Comparison of ENCODE assay signal across 10 mouse cellular contexts in genomic region chr7:7295595-7295994, GRCm38 (mm10). TPM values are rescaled to one million over a fixed set of nuclear protein-coding genes. Genes with fewer than 3 reads are reported as not detected.
A peak's percentile ranks its signal among the peaks of the same experiment; 100 is the strongest.
DNase-seq lines count a peak whose midpoint lies in the region; ATAC-seq and TF ChIP-seq lines count a peak whose summit lies in the region.
"Had no signal": no experiment of that assay in that cellular context is flagged by ENCODE, and none has a peak within 500 bp of the region (broad histone marks: within the 10 kb centered on the region; RNA-seq: fewer than 3 reads in every experiment).

No protein-coding gene starts in this region.

- ATAC-seq in heart, postnatal 0 days (ENCODE audit: insufficient read depth, low read depth): no peak
- no peak for ATAC-seq in heart, embryonic 11.5 days (replicated peaks; ENCODE audit: insufficient number of reproducible peaks, low FRiP score, low TSS enrichment)
- no peak for ATAC-seq in erythroid progenitor cell, adult 5-6 weeks (replicated peaks; ENCODE audit: low FRiP score, poor library complexity, severe bottlenecking)

- H3K9me3 ChIP-seq in heart, postnatal 0 days (replicated peaks; ENCODE audit: control insufficient read depth, low read length): no peaks in the 10 kb centered on the region
- no peaks in the 10 kb centered on the region for H3K9me3 ChIP-seq in heart, embryonic 11.5 days (replicated peaks; ENCODE audit: control insufficient read depth, low read length)
- H3K9me3 ChIP-seq in CH12.LX (replicated peaks; ENCODE audit: low read length): no peaks in the 10 kb centered on the region
- H3K9me3 ChIP-seq: embryonic facial prominence, embryonic 13.5 days; liver, embryonic 15.5 days had no signal

- H3K4me2 ChIP-seq in heart, postnatal 0 days (ENCODE audit: low read depth, low read length): no peak overlapping the region
- H3K4me2 ChIP-seq in heart, embryonic 11.5 days: no peak overlapping the region
- no peak overlapping the region for H3K4me2 ChIP-seq in CH12.LX (ENCODE audit: insufficient read depth, low read depth, poor library complexity, severe bottlenecking)
- H3K4me2 ChIP-seq: embryonic facial prominence, embryonic 13.5 days; liver, embryonic 15.5 days had no signal

- no peaks in the 10 kb centered on the region for H3K4me1 ChIP-seq in heart, postnatal 0 days (ENCODE audit: control insufficient read depth, insufficient read depth)
- H3K4me1 ChIP-seq in heart, embryonic 11.5 days (ENCODE audit: control insufficient read depth, insufficient read depth, low read length): no peaks in the 10 kb centered on the region
- H3K4me1 ChIP-seq in CH12.LX (ENCODE audit: control insufficient read depth in 1 of 2, insufficient read depth in 2 of 2): peaks cover 3 to 11% of the 10 kb centered on the region in 2 experiments; a peak in 3 of 4 replicates
- H3K4me1 ChIP-seq in embryonic fibroblast, embryonic 13.5 days (ENCODE audit: control insufficient read depth, insufficient read depth, low read length): no peaks in the 10 kb centered on the region

- no peak overlapping the region for H3K27ac ChIP-seq in heart, postnatal 0 days (ENCODE audit: low read depth)
- no peak overlapping the region for H3K27ac ChIP-seq in heart, embryonic 11.5 days (ENCODE audit: low read depth, low read length)
- no peak overlapping the region for H3K27ac ChIP-seq in CH12.LX (ENCODE audit: insufficient read depth, low read depth)
- no peak overlapping the region for H3K27ac ChIP-seq in embryonic fibroblast, embryonic 13.5 days (ENCODE audit: insufficient read depth, low read length)
- H3K27ac ChIP-seq: embryonic facial prominence, embryonic 13.5 days; liver, embryonic 15.5 days had no signal

- in situ Hi-C loops in CH12.LX (cut with MboI; ENCODE audit: low pct_ligation_motif_present, low pct_unique_long_range_greater_than_20kb, low sequenced_read_pairs): loop anchor here (10.0 to 25.0 kb wide), 3 partner anchors 91 to 908 kb away; partner anchors contain the start of genes Smim17, Zfp28 and Zfp772

- TF ChIP-seq EP300 in heart, postnatal 0 days (IDR thresholded peaks at IDR 0.05; ENCODE audit: low read depth): no peak
- no peak for TF ChIP-seq EP300 in CH12.LX (IDR thresholded peaks at IDR 0.05; ENCODE audit: low read length)

- H3K27me3 ChIP-seq in heart, postnatal 0 days (ENCODE audit: control insufficient read depth, insufficient read depth, low read length): no peaks in the 10 kb centered on the region
- no peaks in the 10 kb centered on the region for H3K27me3 ChIP-seq in heart, embryonic 11.5 days (ENCODE audit: control insufficient read depth, insufficient read depth, low read length)
- H3K27me3 ChIP-seq in CH12.LX (replicated peaks): peaks cover under 1% of the 10 kb centered on the region
- H3K27me3 ChIP-seq: embryonic facial prominence, embryonic 13.5 days had no signal

- H3K79me2 ChIP-seq in CH12.LX (replicated peaks; ENCODE audit: control insufficient read depth, extremely low read depth, insufficient read depth, poor library complexity, severe bottlenecking): no peaks in the 10 kb centered on the region

- no peak overlapping the region for H3K4me3 ChIP-seq in heart, postnatal 0 days (ENCODE audit: low read depth, low read length)
- H3K4me3 ChIP-seq in heart, embryonic 11.5 days (ENCODE audit: low read depth, low read length): no peak overlapping the region
- no peak overlapping the region for H3K4me3 ChIP-seq in CH12.LX (replicated peaks in 1 of 3; ENCODE audit: low read depth in 2 of 3, low read length in 2 of 3, poor library complexity in 1 of 3)
- H3K4me3 ChIP-seq in embryonic fibroblast, embryonic 13.5 days (ENCODE audit: insufficient read depth, low read length): no peak overlapping the region
- H3K4me3 ChIP-seq: embryonic facial prominence, embryonic 13.5 days; liver, embryonic 15.5 days had no signal

- peak; percentile 83 for TF ChIP-seq RAD21 in CH12.LX (IDR thresholded peaks at IDR 0.05; ENCODE audit: low read depth, low read length)

- no peak for DNase-seq in heart, postnatal 0 days (ENCODE audit: low spot score)
- peak; percentile 68 for DNase-seq in CH12.LX (ENCODE audit: extremely low read depth)
- peak; percentile 54 for DNase-seq in adrenal gland, postnatal 10 days
- peak; percentile 60 to 79 for DNase-seq in layer of hippocampus, postnatal 14 days (ENCODE audit: low spot score in 2 of 2)
- peak; percentile 58 for DNase-seq in right cerebral cortex, adult 18-20 months

- peak; percentile 54 for TF ChIP-seq CTCF in heart, postnatal 0 days (IDR thresholded peaks at IDR 0.05; ENCODE audit: low read depth)
- peak; percentile 21 to 81; a peak in 3 of 4 replicates for TF ChIP-seq CTCF in CH12.LX (conservative IDR thresholded peaks at IDR 0.05 in 1 of 2, IDR thresholded peaks at IDR 0.05 in 1 of 2; ENCODE audit: low read depth in 2 of 2, low read length in 2 of 2)
- TF ChIP-seq CTCF in embryonic fibroblast, embryonic 13.5 days (IDR thresholded peaks at IDR 0.05; ENCODE audit: borderline replicate concordance, insufficient read depth, low read length): peak; percentile 47; the same call in 1 of the 2 replicates

- dilution Hi-C loops in CH12.LX (cut with MboI; ENCODE audit: extremely low pct_ligation_motif_present, extremely low pct_unique_long_range_greater_than_20kb, low sequenced_read_pairs): no loop called here

- no peak overlapping the region for H3K9ac ChIP-seq in heart, postnatal 0 days (replicated peaks; ENCODE audit: low read depth, low read length)
- H3K9ac ChIP-seq in heart, embryonic 11.5 days (ENCODE audit: low read depth, low read length): no peak overlapping the region
- no peak overlapping the region for H3K9ac ChIP-seq in CH12.LX (ENCODE audit: insufficient read depth, low read depth)
- H3K9ac ChIP-seq: embryonic facial prominence, embryonic 13.5 days; liver, embryonic 15.5 days had no signal

- H3K36me3 ChIP-seq in heart, postnatal 0 days (replicated peaks; ENCODE audit: control insufficient read depth, insufficient read depth, low read length): peaks cover 49% of the 10 kb centered on the region
- H3K36me3 ChIP-seq in heart, embryonic 11.5 days (ENCODE audit: control insufficient read depth, insufficient read depth, low read length): peaks cover 14% of the 10 kb centered on the region
- H3K36me3 ChIP-seq in CH12.LX (replicated peaks in 1 of 2; ENCODE audit: control insufficient read depth in 1 of 2, insufficient read depth in 1 of 2, low read length in 1 of 2): peaks cover 20 to 41% of the 10 kb centered on the region in 2 experiments

- no peak for TF ChIP-seq POLR2A in CH12.LX (IDR thresholded peaks at IDR 0.05; ENCODE audit: low read depth, low read length)
- no peak for TF ChIP-seq POLR2A in embryonic fibroblast, embryonic 13.5 days (IDR thresholded peaks at IDR 0.05; ENCODE audit: low read depth, low read length)

- WGBS in heart, postnatal 0 days: 78% methylated on average over 16 of the region's 16 CpGs
- WGBS in heart, embryonic 11.5 days (ENCODE audit: insufficient replicate concordance): 80% methylated on average over 16 of the region's 16 CpGs

RNA-seq across cellular contexts. Expression of gene Clcn4, which starts 5.1 kb away (rescaled TPM):
- total RNA-seq in heart, postnatal 0 days (2014; rRNA removed; ENCODE audit: low replicate concordance): 43.2 and 57.6 TPM in 2 replicates
- 50.9 and 53.9 TPM in 2 replicates for polyA plus RNA-seq in heart, postnatal 0 days (2015; fragmentation: Nextera tagmentation; extraction: Ambion mirVana)
- 35.7 and 44.3 TPM in 2 replicates for polyA plus RNA-seq in heart, embryonic 11.5 days (2014; fragmentation: Nextera tagmentation; extraction: Ambion mirVana)
- total RNA-seq in CH12.LX (2012; rRNA removed) (12.1 and 13.2 TPM in 2 replicates), CH12.LX (2014; rRNA removed) (14.4 and 14.5 TPM in 2 replicates)
- 10.6 and 10.7 TPM in 2 replicates for polyA plus RNA-seq in CH12.LX (2012; ENCODE audit: insufficient read length, low read depth)
- 10 to 100 TPM; 40.3 to 45.7 TPM for total RNA-seq in adrenal gland, postnatal 10 days (2021)
- polyA plus RNA-seq in embryonic fibroblast, embryonic 13.5 days (2011; ENCODE audit: insufficient read length, low read depth, missing spikeins): 40.2 and 45.4 TPM in 2 replicates
- 100 to 1,000 TPM; 150 to 160 TPM for total RNA-seq in layer of hippocampus, postnatal 14 days (2021)
- 11.7 and 16.9 TPM in 2 replicates for total RNA-seq in erythroid progenitor cell, adult 5-6 weeks (2015; ENCODE audit: low replicate concordance)
- total RNA-seq in erythroid progenitor cell, adult 5-6 weeks (2017; ENCODE audit: low replicate concordance): 8.5 and 15.0 TPM in 2 replicates

RNA-seq across cellular contexts. Expression of gene Gm45844, which starts 17.5 kb away (rescaled TPM):
- 1.8 TPM in 1 of 2 replicates, not detected in the other for total RNA-seq in heart, postnatal 0 days (2014; rRNA removed; ENCODE audit: low replicate concordance)
- polyA plus RNA-seq in heart, postnatal 0 days (2015; fragmentation: Nextera tagmentation; extraction: Ambion mirVana): 1.7 and 2.4 TPM in 2 replicates
- 1.1 and 1.4 TPM in 2 replicates for polyA plus RNA-seq in heart, embryonic 11.5 days (2014; fragmentation: Nextera tagmentation; extraction: Ambion mirVana)
- total RNA-seq in CH12.LX (2012; rRNA removed): 0.08 and 0.34 TPM in 2 replicates
- not detected in 2 replicates for total RNA-seq in CH12.LX (2014; rRNA removed)
- not detected in 2 replicates for polyA plus RNA-seq in CH12.LX (2012; ENCODE audit: insufficient read length, low read depth)
- 1 to 10 TPM; 2.5 to 4.2 TPM for total RNA-seq in adrenal gland, postnatal 10 days (2021)
- polyA plus RNA-seq in embryonic fibroblast, embryonic 13.5 days (2011; ENCODE audit: insufficient read length, low read depth, missing spikeins): 2.0 and 2.1 TPM in 2 replicates
- 10 to 100 TPM; 10.6 to 12.7 TPM for total RNA-seq in layer of hippocampus, postnatal 14 days (2021)
- total RNA-seq in erythroid progenitor cell, adult 5-6 weeks (2015; ENCODE audit: low replicate concordance): 7.6 TPM in 1 of 2 replicates, not detected in the other
- not detected in 2 replicates for total RNA-seq in erythroid progenitor cell, adult 5-6 weeks (2017; ENCODE audit: low replicate concordance)

RNA-seq across cellular contexts. Expression of gene Vmn2r30, which starts 41.8 kb away (rescaled TPM):
- not detected in 2 replicates for total RNA-seq in heart, postnatal 0 days (2014; rRNA removed; ENCODE audit: low replicate concordance)
- not detected in 2 replicates for polyA plus RNA-seq in heart, postnatal 0 days (2015; fragmentation: Nextera tagmentation; extraction: Ambion mirVana)
- not detected in 2 replicates for polyA plus RNA-seq in heart, embryonic 11.5 days (2014; fragmentation: Nextera tagmentation; extraction: Ambion mirVana)
- total RNA-seq in CH12.LX (2012; rRNA removed) (not detected in 2 replicates), CH12.LX (2014; rRNA removed) (0.03 TPM in 1 of 2 replicates, not detected in the other)
- polyA plus RNA-seq in CH12.LX (2012; ENCODE audit: insufficient read length, low read depth): not detected in 2 replicates
- total RNA-seq in adrenal gland, postnatal 10 days (2021): under 1 TPM; 0.15 to 0.36 TPM
- polyA plus RNA-seq in embryonic fibroblast, embryonic 13.5 days (2011; ENCODE audit: insufficient read length, low read depth, missing spikeins): not detected in 2 replicates
- total RNA-seq in layer of hippocampus, postnatal 14 days (2021): under 1 TPM; 0.17 to 0.18 TPM
- not detected in 2 replicates for total RNA-seq in erythroid progenitor cell, adult 5-6 weeks (2015; ENCODE audit: low replicate concordance)
- not detected in 2 replicates for total RNA-seq in erythroid progenitor cell, adult 5-6 weeks (2017; ENCODE audit: low replicate concordance)
- polyA plus RNA-seq: liver, embryonic 15.5 days had no signal

RNA-seq across cellular contexts. Expression of gene Vmn2r29, which starts 48.5 kb away (rescaled TPM):
- total RNA-seq in heart, postnatal 0 days (2014; rRNA removed; ENCODE audit: low replicate concordance): 0.88 TPM in 1 of 2 replicates, not detected in the other
- not detected in 2 replicates for polyA plus RNA-seq in heart, postnatal 0 days (2015; fragmentation: Nextera tagmentation; extraction: Ambion mirVana)
- 0.17 TPM in 1 of 2 replicates, not detected in the other for polyA plus RNA-seq in heart, embryonic 11.5 days (2014; fragmentation: Nextera tagmentation; extraction: Ambion mirVana)
- total RNA-seq in CH12.LX (2012; rRNA removed) (not detected in 2 replicates), CH12.LX (2014; rRNA removed) (not detected in 2 replicates)
- polyA plus RNA-seq in CH12.LX (2012; ENCODE audit: insufficient read length, low read depth): not detected in 2 replicates
- total RNA-seq in adrenal gland, postnatal 10 days (2021): under 1 TPM; 0.27 to 0.91 TPM
- 0.35 and 0.83 TPM in 2 replicates for polyA plus RNA-seq in embryonic fibroblast, embryonic 13.5 days (2011; ENCODE audit: insufficient read length, low read depth, missing spikeins)
- total RNA-seq in layer of hippocampus, postnatal 14 days (2021): 1 to 10 TPM; 1.7 to 2.2 TPM
- total RNA-seq in erythroid progenitor cell, adult 5-6 weeks (2015; ENCODE audit: low replicate concordance): 2.2 TPM in 1 of 2 replicates, not detected in the other
- 1.7 TPM in 1 of 2 replicates, not detected in the other for total RNA-seq in erythroid progenitor cell, adult 5-6 weeks (2017; ENCODE audit: low replicate concordance)
- polyA plus RNA-seq: liver, embryonic 15.5 days had no signal
